Comparison of ENCODE assay signal across 19 mouse cellular contexts in the genomic region with DNA sequence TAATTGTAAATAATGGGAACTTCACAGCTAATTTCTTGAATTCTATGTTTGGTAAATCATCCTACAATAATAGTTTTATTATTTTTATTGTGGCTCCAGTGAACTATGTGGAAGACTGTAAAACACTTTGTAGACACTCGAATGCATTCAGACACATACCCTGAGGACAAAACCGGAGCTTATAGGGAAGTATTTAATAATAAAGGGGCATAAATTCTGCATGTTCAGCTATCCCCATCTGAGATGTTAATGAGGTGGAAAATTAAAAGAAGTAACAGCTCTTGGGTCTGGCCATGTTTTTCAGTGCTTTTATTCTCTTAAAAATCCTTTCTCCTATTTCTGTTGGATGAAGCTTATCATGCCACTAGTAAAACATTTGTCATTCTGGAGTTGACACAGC.
DNase-seq lines count a peak whose midpoint lies in the region; ATAC-seq and TF ChIP-seq lines count a peak whose summit lies in the region.
"Had no signal": no experiment of that assay in that cellular context is flagged by ENCODE, and none has a peak within 500 bp of the region (broad histone marks: within the 10 kb centered on the region; RNA-seq: fewer than 3 reads in every experiment).

No protein-coding gene starts in this region.

- no peak overlapping the region for H3K4me3 ChIP-seq in hindbrain, embryonic 11.5 days (ENCODE audit: low read depth, low read length)
- H3K4me3 ChIP-seq in hindbrain, postnatal 0 days (ENCODE audit: low read length), result no peak overlapping the region
- no peak overlapping the region for H3K4me3 ChIP-seq in kidney, embryonic 16.5 days (ENCODE audit: low read length)
- H3K4me3 ChIP-seq: embryonic facial prominence, embryonic 12.5 days; forebrain, embryonic 15.5 days; heart, embryonic 10.5 days; hindbrain, embryonic 15.5 days had no signal

- no peaks in the 10 kb centered on the region for H3K4me1 ChIP-seq in hindbrain, embryonic 11.5 days (replicated peaks; ENCODE audit: control insufficient read depth, insufficient read depth, low read length)
- no peaks in the 10 kb centered on the region for H3K4me1 ChIP-seq in hindbrain, postnatal 0 days (ENCODE audit: insufficient read depth, low read length)
- H3K4me1 ChIP-seq in kidney, embryonic 16.5 days (ENCODE audit: insufficient read depth, low read length), result no peaks in the 10 kb centered on the region
- H3K4me1 ChIP-seq: embryonic facial prominence, embryonic 12.5 days; forebrain, embryonic 15.5 days; heart, embryonic 10.5 days; hindbrain, embryonic 15.5 days had no signal

- no peaks in the 10 kb centered on the region for H3K9me3 ChIP-seq in hindbrain, embryonic 11.5 days (ENCODE audit: control insufficient read depth, low read length)
- no peaks in the 10 kb centered on the region for H3K9me3 ChIP-seq in hindbrain, postnatal 0 days (ENCODE audit: low read length)
- no peaks in the 10 kb centered on the region for H3K9me3 ChIP-seq in kidney, embryonic 16.5 days (ENCODE audit: low read length)
- H3K9me3 ChIP-seq: embryonic facial prominence, embryonic 12.5 days; forebrain, embryonic 15.5 days; heart, embryonic 10.5 days; hindbrain, embryonic 15.5 days had no signal

- 51% methylated on average over 2 of the region's 2 CpGs for WGBS in hindbrain, embryonic 11.5 days
- 39% methylated on average over 2 of the region's 2 CpGs for WGBS in hindbrain, postnatal 0 days
- WGBS in kidney, embryonic 16.5 days, result 10% methylated on average over 2 of the region's 2 CpGs

- H3K36me3 ChIP-seq in hindbrain, embryonic 11.5 days (ENCODE audit: control insufficient read depth, insufficient read depth, low read length), result no peaks in the 10 kb centered on the region
- H3K36me3 ChIP-seq in hindbrain, postnatal 0 days (ENCODE audit: insufficient read depth, low read length), result no peaks in the 10 kb centered on the region
- H3K36me3 ChIP-seq in kidney, embryonic 16.5 days (ENCODE audit: insufficient read depth, low read length), result no peaks in the 10 kb centered on the region
- H3K36me3 ChIP-seq: embryonic facial prominence, embryonic 12.5 days; forebrain, embryonic 15.5 days; heart, embryonic 10.5 days; hindbrain, embryonic 15.5 days had no signal

- peak; percentile 63; the same call in 1 of the 2 replicates for ATAC-seq in hindbrain, embryonic 11.5 days (ENCODE audit: low FRiP score)
- ATAC-seq in hindbrain, postnatal 0 days, result no peak
- ATAC-seq in kidney, embryonic 16.5 days (ENCODE audit: low FRiP score, low TSS enrichment), result peak; percentile 71; the same call in 1 of the 2 replicates
- ATAC-seq: forebrain, embryonic 15.5 days had no signal

- H3K27ac ChIP-seq in hindbrain, embryonic 11.5 days (ENCODE audit: low read depth, low read length), result no peak overlapping the region
- H3K27ac ChIP-seq in hindbrain, postnatal 0 days, result no peak overlapping the region
- H3K27ac ChIP-seq in kidney, embryonic 16.5 days (ENCODE audit: low read length), result no peak overlapping the region
- H3K27ac ChIP-seq: embryonic facial prominence, embryonic 12.5 days; forebrain, embryonic 15.5 days; heart, embryonic 10.5 days; hindbrain, embryonic 15.5 days had no signal

- no peak for TF ChIP-seq CTCF in hindbrain, postnatal 0 days (IDR thresholded peaks at IDR 0.05; ENCODE audit: low read depth)

- no peak overlapping the region for H3K9ac ChIP-seq in hindbrain, embryonic 11.5 days (ENCODE audit: low read depth, low read length)
- H3K9ac ChIP-seq in hindbrain, postnatal 0 days (replicated peaks; ENCODE audit: low read length), result no peak overlapping the region
- no peak overlapping the region for H3K9ac ChIP-seq in kidney, embryonic 16.5 days (replicated peaks; ENCODE audit: low read length)
- H3K9ac ChIP-seq: embryonic facial prominence, embryonic 12.5 days; forebrain, embryonic 15.5 days; hindbrain, embryonic 15.5 days had no signal

- no peaks in the 10 kb centered on the region for H3K27me3 ChIP-seq in hindbrain, embryonic 11.5 days (ENCODE audit: control insufficient read depth, insufficient read depth, low read length)
- no peaks in the 10 kb centered on the region for H3K27me3 ChIP-seq in hindbrain, postnatal 0 days (ENCODE audit: insufficient read depth, low read length)
- H3K27me3 ChIP-seq in kidney, embryonic 16.5 days (ENCODE audit: insufficient read depth, low read length), result no peaks in the 10 kb centered on the region
- H3K27me3 ChIP-seq: embryonic facial prominence, embryonic 12.5 days; forebrain, embryonic 15.5 days; hindbrain, embryonic 15.5 days had no signal

- no peak overlapping the region for H3K4me2 ChIP-seq in hindbrain, embryonic 11.5 days (replicated peaks; ENCODE audit: low read depth, low read length)
- no peak overlapping the region for H3K4me2 ChIP-seq in hindbrain, postnatal 0 days (ENCODE audit: low read depth, low read length)
- H3K4me2 ChIP-seq in kidney, embryonic 16.5 days (replicated peaks; ENCODE audit: low read depth, low read length), result no peak overlapping the region
- H3K4me2 ChIP-seq: embryonic facial prominence, embryonic 12.5 days; forebrain, embryonic 15.5 days; hindbrain, embryonic 15.5 days had no signal

- DNase-seq in hindbrain, embryonic 11.5 days (ENCODE audit: low spot score), result no peak
- no peak for DNase-seq in hindbrain, postnatal 0 days (ENCODE audit: low spot score)
- no peak for DNase-seq in kidney, adult 18-20 months
- peak; percentile 5 for DNase-seq in retina, embryonic 14.5 days (ENCODE audit: low spot score)
- DNase-seq in retina, postnatal 1 day, result no peak
- no peak for DNase-seq in adrenal gland, adult (ENCODE audit: inconsistent age in 2 of 2, low spot score in 1 of 2)
- DNase-seq: adrenal gland, adult 2 months; adrenal gland, postnatal 25 days; cerebellum, adult 2 months; cerebellum, postnatal 10 days; gastrocnemius, postnatal 10 days; heart, adult 18-20 months; heart, postnatal 10 days; heart, postnatal 4 days had no signal
